Mouse (Mus musculus) heart, embryonic 11.5 days (tissue): Measurements from ENCODE around the gene Kirrel2. TPM values are rescaled to one million over a fixed set of nuclear protein-coding genes. Genes with fewer than 3 reads are reported as not detected.

Experiments
- ATAC-seq: fragments of 200-750 bp; cut with Nextera tagmentation; replicated peaks from 2 replicates; pipeline ENCODE4 v1.8.0; 2017; ENCODE audit warnings: moderate library complexity; ENCODE audit not compliant: insufficient number of reproducible peaks, low FRiP score, low TSS enrichment
- H3K27ac ChIP-seq: fragments of 300-500 bp; sonication (generic); 2 replicates; pipeline ENCODE4 v1.5.1; 2014; ENCODE audit warnings: mild to moderate bottlenecking, low read depth, low read length
- H3K27me3 ChIP-seq: fragments of 300-500 bp; sonication (generic); 2 replicates; pipeline ENCODE4 v1.6.1; 2014; ENCODE audit warnings: mild to moderate bottlenecking, low read length, mixed read lengths; ENCODE audit not compliant: control insufficient read depth, insufficient read depth
- H3K36me3 ChIP-seq: fragments of 300-500 bp; sonication (generic); 2 replicates; pipeline ENCODE4 v1.6.1; 2014; ENCODE audit warnings: mild to moderate bottlenecking, low read length, moderate library complexity, mixed read lengths; ENCODE audit not compliant: control insufficient read depth, insufficient read depth
- H3K4me1 ChIP-seq: fragments of 300-500 bp; sonication (generic); 2 replicates; pipeline ENCODE4 v1.6.1; 2014; ENCODE audit warnings: low read length; ENCODE audit not compliant: control insufficient read depth, insufficient read depth
- H3K4me2 ChIP-seq: fragments of 300-500 bp; sonication (generic); 2 replicates; pipeline ENCODE4 v1.6.1; 2014; ENCODE audit warnings: mild to moderate bottlenecking, moderate library complexity
- H3K4me3 ChIP-seq: fragments of 300-500 bp; sonication (generic); 2 replicates; pipeline ENCODE4 v1.5.1; 2014; ENCODE audit warnings: low read depth, low read length
- H3K9ac ChIP-seq: fragments of 300-500 bp; sonication (generic); 2 replicates; pipeline ENCODE4 v1.6.1; 2014; ENCODE audit warnings: mild to moderate bottlenecking, low read depth, low read length, moderate library complexity
- H3K9me3 ChIP-seq: fragments of 300-500 bp; sonication (generic); replicated peaks from 2 replicates; pipeline ENCODE4 v1.6.1; 2016; ENCODE audit warnings: low read length; ENCODE audit not compliant: control insufficient read depth
- WGBS: fragments of 180-500 bp; shearing (Covaris S2); extraction: QIAGEN DNeasy Blood & Tissue Kit; methylation state at CpG from one replicate; pipeline ENCODE4 v1.1.7; 2014; ENCODE audit not compliant: insufficient replicate concordance; 5-methylcytosine and 5-hydroxymethylcytosine counted together
- polyA plus RNA-seq: library from polyadenylated mRNA; unstranded; fragments of >200 nt; fragmentation: Nextera tagmentation; extraction: Ambion mirVana; gene quantifications from 2 replicates; pipeline ENCODE4 v1.2.1, GENCODE M21; 2014

Kirrel2 gene
- polyA plus RNA-seq, 1 experiment from 2014 or later = 3.7 TPM

- H3K27ac ChIP-seq = no peak overlapping the region
- H3K9me3 ChIP-seq = no peaks in the 10 kb centered on the region
- H3K9ac ChIP-seq = no peak overlapping the region
- peaks cover 54% of the 10 kb centered on the region for H3K27me3 ChIP-seq
- ATAC-seq = no peak
- peak overlapping the region; percentile 84 for H3K4me2 ChIP-seq
- no peaks in the 10 kb centered on the region for H3K36me3 ChIP-seq
- 19% methylated on average over 9 of the region's 9 CpGs for whole genome bisulfite sequencing
- H3K4me1 ChIP-seq = peaks cover 6% of the 10 kb centered on the region
- H3K4me3 ChIP-seq = no peak overlapping the region
Measured at GRCm38 (mm10) chr7:30443696-30444095, 13.8 kb downstream of the Kirrel2 start.

- Histone ChIP-seq H3K9ac (no peak overlapping the region), H3K4me3 (no peak overlapping the region), H3K36me3 (no peaks in the 10 kb centered on the region), H3K4me2 (no peak overlapping the region), H3K4me1 (peaks cover 6% of the 10 kb centered on the region), H3K27me3 (peaks cover 54% of the 10 kb centered on the region), H3K27ac (no peak overlapping the region), H3K9me3 (no peaks in the 10 kb centered on the region)
- no peak for ATAC-seq
- WGBS = 27% methylated on average over 4 of the region's 5 CpGs
Measured at GRCm38 (mm10) chr7:30440697-30441096, 16.8 kb downstream of the Kirrel2 start.

GRCm38 (mm10) chr7:30439734-30440133, 17.8 kb downstream of the Kirrel2 start:
- Histone ChIP-seq H3K4me3 (no peak overlapping the region), H3K9ac (no peak overlapping the region), H3K27ac (no peak overlapping the region), H3K36me3 (no peaks in the 10 kb centered on the region), H3K4me1 (peaks cover 6% of the 10 kb centered on the region), H3K9me3 (no peaks in the 10 kb centered on the region), H3K27me3 (peaks cover 52% of the 10 kb centered on the region), H3K4me2 (no peak overlapping the region)
- WGBS = 69% methylated on average over 13 of the region's 13 CpGs
- no peak for ATAC-seq

- 17% methylated on average over 10 of the region's 10 CpGs for WGBS
- Histone ChIP-seq H3K4me2 (no peak overlapping the region), H3K9me3 (no peaks in the 10 kb centered on the region), H3K4me3 (no peak overlapping the region), H3K9ac (no peak overlapping the region), H3K27me3 (peaks cover 25% of the 10 kb centered on the region), H3K27ac (no peak overlapping the region), H3K36me3 (no peaks in the 10 kb centered on the region), H3K4me1 (no peaks in the 10 kb centered on the region)
- no peak; the same call in 1 of the 2 replicates for ATAC-seq
Measured at GRCm38 (mm10) chr7:30436879-30437278, 20.6 kb downstream of the Kirrel2 start.

GRCm38 (mm10) chr7:30435156-30435555, 22.3 kb downstream of the Kirrel2 start:
- H3K4me2 ChIP-seq = no peak overlapping the region
- no peaks in the 10 kb centered on the region for H3K36me3 ChIP-seq
- H3K27ac ChIP-seq = no peak overlapping the region
- ATAC-seq = no peak; the same call in 1 of the 2 replicates
- 39% methylated on average over 9 of the region's 9 CpGs for WGBS
- no peaks in the 10 kb centered on the region for H3K9me3 ChIP-seq
- no peak overlapping the region for H3K9ac ChIP-seq
- H3K4me1 ChIP-seq = no peaks in the 10 kb centered on the region
- peaks cover 23% of the 10 kb centered on the region for H3K27me3 ChIP-seq
- no peak overlapping the region for H3K4me3 ChIP-seq

- no peak overlapping the region for H3K4me3 ChIP-seq
- H3K36me3 ChIP-seq = no peaks in the 10 kb centered on the region
- H3K9me3 ChIP-seq = no peaks in the 10 kb centered on the region
- H3K27ac ChIP-seq = no peak overlapping the region
- ATAC-seq = no peak
- no peak overlapping the region for H3K9ac ChIP-seq
- no peaks in the 10 kb centered on the region for H3K4me1 ChIP-seq
- no peak overlapping the region for H3K4me2 ChIP-seq
- 60% methylated on average over 10 of the region's 10 CpGs for WGBS
- peaks cover 20% of the 10 kb centered on the region for H3K27me3 ChIP-seq
Measured at GRCm38 (mm10) chr7:30434701-30435100, 22.8 kb downstream of the Kirrel2 start.

- Histone ChIP-seq H3K9me3 (no peaks in the 10 kb centered on the region), H3K4me3 (no peak overlapping the region), H3K4me1 (no peaks in the 10 kb centered on the region), H3K9ac (no peak overlapping the region), H3K27ac (no peak overlapping the region), H3K27me3 (peaks cover 20% of the 10 kb centered on the region), H3K36me3 (no peaks in the 10 kb centered on the region), H3K4me2 (no peak overlapping the region)
- 2% methylated on average over 10 of the region's 10 CpGs for WGBS
- no peak for ATAC-seq
Measured at GRCm38 (mm10) chr7:30434238-30434637, 23.3 kb downstream of the Kirrel2 start.

GRCm38 (mm10) chr7:30431793-30432192, 25.7 kb downstream of the Kirrel2 start:
- peaks cover 13% of the 10 kb centered on the region for H3K27me3 ChIP-seq
- no peaks in the 10 kb centered on the region for H3K9me3 ChIP-seq
- H3K9ac ChIP-seq = no peak overlapping the region
- no peaks in the 10 kb centered on the region for H3K4me1 ChIP-seq
- no peak for ATAC-seq
- no peaks in the 10 kb centered on the region for H3K36me3 ChIP-seq
- H3K4me2 ChIP-seq = no peak overlapping the region
- WGBS = 9% methylated on average over 3 of the region's 3 CpGs
- no peak overlapping the region for H3K4me3 ChIP-seq
- H3K27ac ChIP-seq = no peak overlapping the region

GRCm38 (mm10) chr7:30430191-30430590, 27.3 kb downstream of the Kirrel2 start:
- no peak for ATAC-seq
- Histone ChIP-seq H3K9me3 (no peaks in the 10 kb centered on the region), H3K4me1 (no peaks in the 10 kb centered on the region), H3K9ac (no peak overlapping the region), H3K4me2 (no peak overlapping the region), H3K27ac (no peak overlapping the region), H3K27me3 (peaks cover 2% of the 10 kb centered on the region), H3K36me3 (peaks cover 2% of the 10 kb centered on the region; the same call in 1 of the 2 replicates), H3K4me3 (no peak overlapping the region)
- 33% methylated on average over 2 of the region's 2 CpGs for WGBS
